Mouse (Mus musculus): ENCODE data around the gene Pga5. TPM values are rescaled to one million over a fixed set of nuclear protein-coding genes. Genes with fewer than 3 reads are reported as not detected.

Pga5 gene
- total RNA-seq, 4 experiments from 2014 or later: not detected

- DNase-seq (ENCODE audit: low spot score): no peak
Measured at GRCm38 (mm10) chr19:10702125-10702524, 24.3 kb upstream of the Pga5 start.

GRCm38 (mm10) chr19:10701013-10701726, 23.3 kb upstream of the Pga5 start:
- DNase-seq (ENCODE audit: low spot score): no peak

- no peak for DNase-seq (ENCODE audit: low spot score)
Measured at GRCm38 (mm10) chr19:10699851-10700250, 22.0 kb upstream of the Pga5 start.

GRCm38 (mm10) chr19:10698131-10698991, 20.5 kb upstream of the Pga5 start:
- DNase-seq (ENCODE audit: low spot score): no peak

- DNase-seq (ENCODE audit: low spot score): no peak
Measured at GRCm38 (mm10) chr19:10695801-10696200, 17.9 kb upstream of the Pga5 start.

- no peak for DNase-seq (ENCODE audit: low spot score)
Measured at GRCm38 (mm10) chr19:10693926-10694682, 16.2 kb upstream of the Pga5 start.

- DNase-seq (ENCODE audit: low spot score): no peak
Measured at GRCm38 (mm10) chr19:10692361-10692760, 14.5 kb upstream of the Pga5 start.

GRCm38 (mm10) chr19:10691660-10692059, 13.8 kb upstream of the Pga5 start:
- no peak for DNase-seq (ENCODE audit: low spot score)

- no peak for DNase-seq (ENCODE audit: low spot score)
Measured at GRCm38 (mm10) chr19:10691121-10691520, 13.2 kb upstream of the Pga5 start.

GRCm38 (mm10) chr19:10690336-10690735, 12.5 kb upstream of the Pga5 start:
- DNase-seq (ENCODE audit: low spot score): peak; percentile 63

GRCm38 (mm10) chr19:10689470-10690166, 11.7 kb upstream of the Pga5 start:
- DNase-seq (ENCODE audit: low spot score): peak; percentile 47

GRCm38 (mm10) chr19:10688537-10689352, 10.9 kb upstream of the Pga5 start, which contains the start of gene Vps37c:
Vps37c (plus strand) TSS chr19:10688735.
- DNase-seq (ENCODE audit: low spot score): peak; percentile 94

GRCm38 (mm10) chr19:10685727-10686126, 7.9 kb upstream of the Pga5 start:
- DNase-seq (ENCODE audit: low spot score): no peak

- no peak for DNase-seq (ENCODE audit: low spot score)
Measured at GRCm38 (mm10) chr19:10685081-10685480, 7.2 kb upstream of the Pga5 start.

- DNase-seq (ENCODE audit: low spot score): no peak
Measured at GRCm38 (mm10) chr19:10681571-10681970, 3.7 kb upstream of the Pga5 start.

- DNase-seq (ENCODE audit: low spot score): no peak
Measured at GRCm38 (mm10) chr19:10678772-10679067, 849 bp upstream of the Pga5 start.

GRCm38 (mm10) chr19:10676656-10677055, 1.2 kb downstream of the Pga5 start:
- DNase-seq (ENCODE audit: low spot score): no peak

- DNase-seq (ENCODE audit: low spot score): no peak
Measured at GRCm38 (mm10) chr19:10673275-10673674, 4.6 kb downstream of the Pga5 start.

GRCm38 (mm10) chr19:10671854-10672417, 5.9 kb downstream of the Pga5 start:
- no peak for DNase-seq (ENCODE audit: low spot score)

GRCm38 (mm10) chr19:10671319-10671718, 6.6 kb downstream of the Pga5 start:
- DNase-seq (ENCODE audit: low spot score): no peak

All from heart, adult 8-10 months (tissue).